Mouse (Mus musculus) mouse embryonic stem cell (cell line): ENCODE results near the gene Gm35315.
"Not testable (repeated sequence)": the region's sequence is repeated elsewhere in the genome, so short reads cannot be mapped to it uniquely, and the experiment has no call there.

Source experiments
- in situ Hi-C, 2 experiments: fragments of 300-500 bp; cut with MboI; formaldehyde crosslinking; loops; 1 replicate in 1 of 2; 3 replicates in 1 of 2; pipeline ENCODE4 v1.14.3; 2019 to 2020; ENCODE audit warnings: low sequenced_read_pairs in 2 of 2, low pct_unique_long_range_greater_than_20kb in 1 of 2, mixed read lengths in 1 of 2; ENCODE audit not compliant: unreplicated experiment in 1 of 2

The Gm35315 gene

DNA sequence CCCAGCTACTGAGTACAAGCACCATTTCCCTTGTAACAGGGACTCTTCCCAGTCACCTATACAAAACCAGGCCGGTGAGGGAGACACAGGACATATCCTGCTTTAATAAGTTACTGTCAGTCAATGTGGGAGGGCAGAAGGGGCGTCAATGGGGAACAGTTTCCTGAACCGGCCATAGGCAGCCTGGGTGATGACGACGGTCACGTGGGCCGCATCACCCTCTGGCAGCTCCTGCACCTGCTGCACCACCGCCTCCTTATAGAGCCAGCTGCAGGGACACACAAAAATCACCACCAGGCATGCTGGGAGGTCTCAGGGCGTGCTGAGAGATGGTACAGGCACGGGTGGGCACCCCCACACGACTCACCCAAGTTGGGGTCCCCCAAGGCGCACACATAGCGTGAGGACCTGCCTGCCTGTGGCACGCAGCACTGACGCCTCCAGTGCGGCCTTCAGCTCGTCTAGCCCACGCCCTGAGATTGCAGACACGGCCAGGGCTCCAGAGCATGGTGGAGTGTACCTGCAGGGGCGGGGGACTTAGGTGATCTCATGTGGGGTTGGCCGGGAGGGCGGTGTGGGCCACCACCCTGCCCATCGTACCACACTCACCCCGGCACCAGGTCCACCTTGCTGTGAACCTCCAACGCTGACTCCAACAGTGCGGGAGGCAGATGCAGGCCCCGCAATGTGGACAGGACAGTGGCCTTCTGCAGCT, 9.8 kb upstream of the Gm35315 start:
- in situ Hi-C loops: loop anchor here in 1 of 2 experiments (10.0 kb wide), 1 partner anchor 549 kb away; the partner anchor contains the start of gene Crlf2

GRCm38 (mm10) chr5:110102853-110103625, 8.8 kb upstream of the Gm35315 start:
- in situ Hi-C loops: loop anchor here in 1 of 2 experiments (10.0 kb wide), 1 partner anchor 548 kb away; the partner anchor contains the start of gene Crlf2

DNA sequence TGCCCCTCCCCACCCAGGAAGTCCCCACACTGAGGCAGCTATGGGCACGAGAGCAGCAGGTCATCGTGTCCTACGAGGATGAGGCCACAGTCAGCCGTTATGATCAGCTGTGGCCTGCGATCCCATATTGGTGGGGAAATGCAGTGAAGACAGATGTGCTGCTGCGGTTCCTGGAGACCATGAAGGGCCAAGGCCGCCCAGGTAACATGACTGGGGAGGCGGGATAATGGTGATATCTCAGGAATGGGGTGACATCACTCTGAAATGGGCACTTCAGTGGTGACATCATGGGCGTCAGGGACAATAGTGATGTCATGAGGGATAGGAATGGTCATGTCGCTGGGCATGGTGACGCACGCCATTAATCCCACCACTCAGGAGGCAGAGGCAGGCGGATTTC, 8.2 kb upstream of the Gm35315 start:
- in situ Hi-C loops: loop anchor here in 1 of 2 experiments (10.0 kb wide), 1 partner anchor 548 kb away; the partner anchor contains the start of gene Crlf2

DNA sequence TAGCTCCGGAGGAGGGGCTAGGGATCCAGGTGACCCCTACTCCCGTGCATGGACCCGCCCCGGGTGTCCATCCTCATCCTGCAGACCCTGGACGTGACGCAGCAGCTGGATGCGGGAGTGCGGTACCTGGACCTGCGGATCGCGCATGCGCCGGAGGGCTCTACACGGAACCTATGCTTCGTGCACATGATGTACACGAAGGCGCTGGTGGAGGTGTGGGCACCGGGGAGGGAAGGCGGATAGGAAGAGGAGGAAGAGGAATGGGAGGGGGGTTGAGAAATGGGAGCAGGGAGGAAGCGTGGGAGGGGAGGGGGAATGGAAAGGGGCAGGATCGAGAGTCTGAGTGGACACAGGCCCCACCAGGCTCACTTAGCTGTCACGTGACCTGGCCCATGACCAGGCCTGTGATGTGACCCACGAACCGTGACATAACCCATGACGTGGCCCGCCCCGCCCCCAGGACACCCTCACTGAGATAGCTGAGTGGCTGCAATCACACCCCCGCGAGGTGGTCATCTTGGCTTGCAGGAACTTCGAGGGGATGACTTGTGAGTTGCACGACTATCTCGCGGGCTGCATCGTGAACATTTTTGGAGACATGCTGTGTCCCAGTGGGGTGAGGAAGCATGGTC, 7.6 kb upstream of the Gm35315 start:
- in situ Hi-C loops: loop anchor here in 1 of 2 experiments (10.0 kb wide), 1 partner anchor 547 kb away; the partner anchor contains the start of gene Crlf2

DNA sequence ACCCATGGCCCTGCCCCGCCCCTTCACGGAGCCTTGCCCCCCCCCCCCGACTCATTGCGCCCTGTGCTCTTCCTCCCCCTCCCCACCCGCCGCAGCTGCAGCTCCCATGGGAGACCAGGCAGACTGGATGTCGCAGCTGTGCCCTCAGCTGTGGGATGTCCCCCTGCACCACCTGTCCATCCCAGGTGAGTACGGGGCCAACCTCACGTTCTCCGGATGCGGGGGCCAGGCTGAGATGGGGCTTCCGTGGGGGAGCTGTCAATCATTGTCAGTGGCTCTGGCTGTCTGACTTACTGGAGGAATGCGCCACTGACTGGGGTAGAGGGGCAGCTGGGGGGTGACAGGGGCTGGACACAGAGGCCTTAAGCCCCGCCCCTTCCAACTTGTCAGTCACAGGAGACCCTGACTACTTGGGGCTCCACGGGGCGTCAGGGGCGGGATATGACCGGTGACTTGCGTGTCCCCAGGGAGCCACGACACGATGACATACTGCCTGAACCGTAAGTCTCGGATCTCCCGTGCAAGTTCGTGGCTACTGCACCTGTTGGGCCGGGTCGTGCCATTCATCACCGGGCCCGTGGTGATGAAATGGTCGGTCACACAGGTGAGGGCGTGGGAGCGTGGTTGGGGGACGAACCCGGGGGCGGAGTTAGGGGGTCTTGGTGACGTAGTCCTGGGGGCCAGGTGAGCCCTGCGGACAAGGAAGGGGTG, 6.9 kb upstream of the Gm35315 start:
- in situ Hi-C loops: loop anchor here in 1 of 2 experiments (10.0 kb wide), 1 partner anchor 546 kb away; the partner anchor contains the start of gene Crlf2

DNA sequence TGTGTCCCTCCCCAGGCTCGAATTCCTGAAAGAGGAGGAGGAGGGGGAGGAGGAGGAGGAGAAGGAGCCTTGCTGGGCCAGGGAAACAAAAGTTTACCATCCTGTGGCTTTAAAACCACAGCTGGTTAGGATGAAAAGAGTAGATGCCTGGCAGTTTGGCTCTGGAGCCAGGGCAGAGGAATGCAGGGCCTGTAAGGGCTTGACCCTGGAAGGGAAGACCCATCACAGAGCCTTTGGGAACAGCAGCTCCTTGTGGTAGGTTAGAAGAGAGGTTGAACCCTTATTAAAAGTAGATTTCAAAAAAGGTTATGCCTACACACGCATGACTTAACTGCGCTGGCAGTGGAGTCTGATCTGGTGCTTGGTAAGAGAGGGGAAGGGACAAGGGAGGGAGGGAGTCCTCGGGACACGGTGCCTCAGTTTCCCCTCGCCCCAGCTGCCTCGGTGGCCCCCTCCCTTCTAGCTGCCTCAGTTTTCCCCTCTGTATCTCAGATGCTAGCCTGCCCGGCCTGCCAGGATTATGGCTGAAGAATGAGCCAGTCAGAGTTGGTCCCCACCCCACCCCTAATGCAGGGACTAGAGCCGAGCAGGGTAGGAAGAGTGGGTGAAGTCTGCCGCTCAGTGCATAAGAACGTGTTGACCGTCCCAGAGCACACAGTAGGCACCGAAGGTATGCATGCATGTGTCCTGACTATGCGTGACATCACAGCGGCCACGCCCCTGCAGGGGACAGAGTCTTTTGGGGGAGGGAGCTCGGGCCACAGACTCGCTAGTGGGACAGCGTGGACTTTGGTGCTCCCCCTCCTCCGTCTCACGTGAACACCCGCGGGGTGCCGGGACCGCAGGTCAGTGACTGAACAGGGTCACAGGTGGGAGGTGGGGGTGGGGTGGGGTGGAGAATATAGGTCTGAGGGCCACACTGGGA, 5.7 kb upstream of the Gm35315 start, which contains the start of gene Plcxd1:
Gene Plcxd1, plus strand, starts transcription at position 314 of the 925 bp plus-strand sequence.
- in situ Hi-C loops: loop anchor here in 1 of 2 experiments (10.0 kb wide), 1 partner anchor 545 kb away; the partner anchor contains the start of gene Crlf2

- in situ Hi-C loops: no loop called here
Measured at GRCm38 (mm10) chr5:110098991-110099477, 4.8 kb upstream of the Gm35315 start.

- in situ Hi-C loops: no loop called here
Measured at GRCm38 (mm10) chr5:110094847-110095213, 610 bp upstream of the Gm35315 start.

GRCm38 (mm10) chr5:110091546-110091945, 2.7 kb downstream of the Gm35315 start:
- in situ Hi-C loops: no loop called here

GRCm38 (mm10) chr5:110086161-110086866, 7.9 kb downstream of the Gm35315 start:
- in situ Hi-C loops: no loop called here

- in situ Hi-C loops: no loop called here
Measured at GRCm38 (mm10) chr5:110082961-110083360, 11.3 kb downstream of the Gm35315 start.

GRCm38 (mm10) chr5:110072413-110072812, 21.8 kb downstream of the Gm35315 start, which contains the start of gene Gm17655:
Gene Gm17655, minus strand, starts transcription at chr5:110072513.
- in situ Hi-C loops: not testable (repeated sequence)

GRCm38 (mm10) chr5:110057637-110058408, 36.4 kb downstream of the Gm35315 start:
- in situ Hi-C loops: no loop called here
